Mouse (Mus musculus) limb, embryonic 13.5 days (tissue): Measurements from ENCODE around the gene Slc3a1. TPM values are rescaled to one million over a fixed set of nuclear protein-coding genes. Genes with fewer than 3 reads are reported as not detected.
A peak's percentile ranks its signal among the peaks of the same experiment; 100 is the strongest.

Experiments
- ATAC-seq: fragments of 200-750 bp; cut with Nextera tagmentation; 2 replicates; pipeline ENCODE4 v1.8.0; 2017; ENCODE audit warnings: low read depth, moderate number of reproducible peaks, moderate TSS enrichment; ENCODE audit not compliant: low FRiP score
- H3K27ac ChIP-seq: fragments of 300-500 bp; sonication (generic); 2 replicates; pipeline ENCODE4 v1.5.1; 2015; ENCODE audit warnings: inconsistent platforms, mild to moderate bottlenecking, moderate library complexity
- H3K27me3 ChIP-seq: fragments of 300-500 bp; sonication (generic); 2 replicates; pipeline ENCODE4 v1.6.1; 2015; ENCODE audit warnings: mild to moderate bottlenecking, inconsistent platforms
- H3K36me3 ChIP-seq: fragments of 300-500 bp; sonication (generic); 2 replicates; pipeline ENCODE4 v1.6.1; 2015; ENCODE audit warnings: inconsistent platforms, mild to moderate bottlenecking, moderate library complexity
- H3K4me1 ChIP-seq: fragments of 300-500 bp; sonication (generic); 2 replicates; pipeline ENCODE4 v1.6.1; 2015; ENCODE audit warnings: inconsistent platforms
- H3K4me2 ChIP-seq: fragments of 300-500 bp; sonication (generic); replicated peaks from 2 replicates; pipeline ENCODE4 v1.6.1; 2015; ENCODE audit warnings: inconsistent platforms, mild to moderate bottlenecking, moderate library complexity
- H3K4me3 ChIP-seq: fragments of 300-500 bp; sonication (generic); 2 replicates; pipeline ENCODE4 v1.5.1; 2015; ENCODE audit warnings: moderate library complexity, mild to moderate bottlenecking, inconsistent platforms
- H3K9ac ChIP-seq: fragments of 300-500 bp; sonication (generic); 2 replicates; pipeline ENCODE4 v1.6.1; 2015; ENCODE audit warnings: mild to moderate bottlenecking, inconsistent platforms
- H3K9me3 ChIP-seq: fragments of 300-500 bp; sonication (generic); 2 replicates; pipeline ENCODE4 v1.6.1; 2016; ENCODE audit warnings: inconsistent platforms
- WGBS: fragments of 180-500 bp; shearing (Covaris S2); methylation state at CpG from one replicate; pipeline ENCODE4 v1.1.7; 2015; 5-methylcytosine and 5-hydroxymethylcytosine counted together
- polyA plus RNA-seq: library from polyadenylated mRNA; unstranded; fragments of >200 nt; fragmentation: Nextera tagmentation; extraction: Ambion mirVana; gene quantifications from 2 replicates; pipeline ENCODE4 v1.2.1, GENCODE M21; 2015

Gene Slc3a1
- polyA plus RNA-seq, 1 experiment from 2014 or later, result 0.34 TPM

DNA sequence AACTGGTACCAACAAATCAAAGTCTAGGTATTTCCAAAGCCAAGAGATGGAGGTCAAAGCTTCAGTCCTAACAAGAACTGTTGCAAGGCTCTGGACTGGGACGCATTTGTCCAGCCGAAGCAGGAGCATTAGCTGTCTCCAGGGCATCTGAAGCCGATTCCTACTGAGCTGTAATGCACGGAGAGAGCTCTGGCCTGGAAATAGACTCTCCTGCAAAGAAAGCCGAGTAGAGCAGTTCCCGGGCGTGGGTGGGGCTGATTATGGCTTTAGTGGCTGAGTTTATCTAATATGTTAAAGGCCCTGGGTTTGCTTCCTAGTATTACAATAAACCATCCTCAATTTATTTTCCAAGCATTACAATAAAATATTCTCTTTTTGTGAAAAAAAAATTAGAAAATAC, 45.0 kb downstream of the Slc3a1 start:
- H3K36me3 ChIP-seq, result peaks cover 63% of the 10 kb centered on the region
- H3K4me1 ChIP-seq, result peaks cover 12% of the 10 kb centered on the region; the same call in 1 of the 2 replicates
- H3K9ac ChIP-seq, result no peak overlapping the region
- no peak overlapping the region for H3K4me2 ChIP-seq
- H3K4me3 ChIP-seq, result no peak overlapping the region
- no peaks in the 10 kb centered on the region for H3K9me3 ChIP-seq
- H3K27ac ChIP-seq, result no peak overlapping the region
- 75% methylated on average over 7 of the region's 7 CpGs for WGBS
- ATAC-seq, result no peak
- H3K27me3 ChIP-seq, result no peaks in the 10 kb centered on the region

GRCm38 (mm10) chr17:85074083-85074482, 45.9 kb downstream of the Slc3a1 start:
- peaks cover 12% of the 10 kb centered on the region; the same call in 1 of the 2 replicates for H3K4me1 ChIP-seq
- H3K9ac ChIP-seq, result no peak overlapping the region
- no peak overlapping the region for H3K4me3 ChIP-seq
- peaks cover 62% of the 10 kb centered on the region for H3K36me3 ChIP-seq
- 97% methylated on average over 4 of the region's 4 CpGs for WGBS
- H3K4me2 ChIP-seq, result no peak overlapping the region
- no peak for ATAC-seq
- no peak overlapping the region for H3K27ac ChIP-seq
- H3K9me3 ChIP-seq, result no peaks in the 10 kb centered on the region
- no peaks in the 10 kb centered on the region for H3K27me3 ChIP-seq

DNA sequence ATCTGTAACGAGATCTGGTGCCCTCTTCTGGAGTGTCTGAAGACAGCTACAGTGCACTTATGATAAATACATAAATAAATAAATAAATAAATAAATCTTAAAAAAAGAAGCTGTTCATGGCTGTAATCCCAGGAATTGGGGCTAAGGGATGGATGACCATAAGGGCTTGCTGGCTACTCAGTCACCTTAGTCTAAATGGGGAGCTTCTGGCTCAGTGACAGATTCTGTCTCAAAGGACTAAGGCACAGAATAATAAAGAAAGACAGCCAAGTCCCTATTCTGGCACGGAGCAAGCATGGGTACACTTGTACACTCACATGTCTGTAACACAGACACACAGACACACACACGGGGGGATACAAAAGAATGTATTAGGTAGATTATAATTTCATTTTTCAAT, 51.1 kb downstream of the Slc3a1 start:
- 93% methylated on average over 3 of the region's 3 CpGs for WGBS
- no peak overlapping the region for H3K27ac ChIP-seq
- no peak overlapping the region for H3K4me3 ChIP-seq
- H3K36me3 ChIP-seq, result peaks cover 58% of the 10 kb centered on the region
- no peak overlapping the region for H3K4me2 ChIP-seq
- ATAC-seq, result no peak
- no peaks in the 10 kb centered on the region for H3K27me3 ChIP-seq
- H3K9me3 ChIP-seq, result no peaks in the 10 kb centered on the region
- H3K4me1 ChIP-seq, result no peaks in the 10 kb centered on the region
- no peak overlapping the region for H3K9ac ChIP-seq

- Histone ChIP-seq H3K27me3 (no peaks in the 10 kb centered on the region), H3K4me3 (no peak overlapping the region), H3K36me3 (peaks cover 50% of the 10 kb centered on the region), H3K9me3 (no peaks in the 10 kb centered on the region), H3K27ac (no peak overlapping the region), H3K9ac (no peak overlapping the region), H3K4me2 (no peak overlapping the region), H3K4me1 (no peaks in the 10 kb centered on the region)
- WGBS, result 91% methylated on average over 11 of the region's 11 CpGs
- no peak for ATAC-seq
These were observed 52.6 kb downstream of the Slc3a1 start for GRCm38 (mm10) chr17:85080781-85081180.

DNA sequence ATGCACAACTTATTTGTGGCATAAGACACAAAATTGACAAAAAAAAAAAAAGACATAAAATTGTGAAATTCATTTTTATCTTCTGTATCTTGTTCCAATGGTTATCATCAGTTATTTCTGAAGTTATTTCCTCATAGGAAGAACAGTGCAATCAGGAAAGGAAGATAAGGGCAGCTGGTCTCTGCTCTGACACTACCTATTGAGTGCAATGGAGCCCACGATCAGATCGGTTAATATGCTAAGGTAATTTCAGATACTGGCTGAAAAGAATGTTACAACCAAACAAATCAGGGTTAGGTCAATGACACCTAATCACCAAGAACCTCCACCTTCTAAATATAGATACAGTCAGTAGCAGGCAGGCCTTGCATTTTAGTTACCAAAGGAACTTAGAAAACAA, 57.2 kb downstream of the Slc3a1 start:
- H3K4me1 ChIP-seq, result peaks cover 5% of the 10 kb centered on the region
- H3K4me3 ChIP-seq, result no peak overlapping the region
- no peaks in the 10 kb centered on the region for H3K27me3 ChIP-seq
- WGBS, result 88% methylated on average over 2 of the region's 2 CpGs
- H3K9me3 ChIP-seq, result no peaks in the 10 kb centered on the region
- no peak for ATAC-seq
- peaks cover 15% of the 10 kb centered on the region for H3K36me3 ChIP-seq
- no peak overlapping the region for H3K27ac ChIP-seq
- H3K4me2 ChIP-seq, result no peak overlapping the region
- H3K9ac ChIP-seq, result no peak overlapping the region

- H3K4me2 ChIP-seq, result no peak overlapping the region
- no peak overlapping the region for H3K9ac ChIP-seq
- H3K4me3 ChIP-seq, result no peak overlapping the region
- no peak overlapping the region for H3K27ac ChIP-seq
- no peaks in the 10 kb centered on the region for H3K27me3 ChIP-seq
- ATAC-seq, result no peak
- H3K9me3 ChIP-seq, result no peaks in the 10 kb centered on the region
- whole genome bisulfite sequencing, result 87% methylated on average over 1 of the region's 1 CpGs
- H3K4me1 ChIP-seq, result peaks cover 9% of the 10 kb centered on the region
- H3K36me3 ChIP-seq, result peaks cover 5% of the 10 kb centered on the region; the same call in 1 of the 2 replicates
These were observed 58.3 kb downstream of the Slc3a1 start for GRCm38 (mm10) chr17:85086501-85086900.

DNA sequence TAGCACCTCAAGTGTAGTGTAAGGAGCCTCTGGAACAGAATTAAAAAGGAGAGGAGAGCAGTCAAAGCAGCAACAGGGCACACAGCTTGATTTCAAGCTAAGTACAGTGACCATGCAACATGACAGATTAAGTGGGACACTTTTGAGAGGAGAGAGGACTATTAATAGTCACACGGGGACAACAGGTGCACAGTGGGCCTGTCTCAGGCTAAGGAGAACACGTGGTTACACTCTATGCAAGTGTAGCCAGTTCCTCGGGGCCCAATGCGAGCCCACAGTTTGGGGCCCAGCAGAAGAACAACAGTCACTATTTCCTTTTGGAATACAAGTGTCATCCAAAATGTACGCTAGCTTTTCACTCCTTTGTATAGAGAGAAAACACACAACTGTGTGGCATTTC, 59.4 kb downstream of the Slc3a1 start:
- no peak overlapping the region for H3K4me3 ChIP-seq
- no peak overlapping the region for H3K4me2 ChIP-seq
- no peak overlapping the region for H3K9ac ChIP-seq
- H3K36me3 ChIP-seq, result peaks cover 4% of the 10 kb centered on the region; the same call in 1 of the 2 replicates
- no peaks in the 10 kb centered on the region for H3K27me3 ChIP-seq
- 85% methylated on average over 5 of the region's 5 CpGs for WGBS
- peaks cover 12% of the 10 kb centered on the region for H3K4me1 ChIP-seq
- ATAC-seq, result no peak
- no peak overlapping the region for H3K27ac ChIP-seq
- H3K9me3 ChIP-seq, result no peaks in the 10 kb centered on the region

DNA sequence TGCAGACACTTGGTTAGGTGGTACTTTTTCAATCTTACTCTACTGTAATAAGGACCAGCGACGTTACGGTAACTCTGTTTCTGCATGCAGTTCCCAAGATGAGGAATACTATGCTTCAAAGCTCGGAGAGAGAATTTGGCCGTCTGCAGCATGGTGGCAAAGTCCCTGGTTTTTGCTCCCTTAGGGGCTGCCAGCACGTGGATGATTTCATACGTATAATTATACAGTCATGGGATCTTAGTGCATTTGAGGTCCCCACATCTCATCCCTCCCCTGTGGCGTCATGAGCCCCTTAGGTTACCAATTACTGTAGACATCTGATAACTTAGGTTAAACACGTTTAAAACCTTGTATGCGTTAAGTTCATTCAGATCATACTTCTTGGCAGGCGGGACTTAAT, 60.2 kb downstream of the Slc3a1 start:
- Histone ChIP-seq H3K36me3 (no peaks in the 10 kb centered on the region), H3K4me1 (peaks cover 12% of the 10 kb centered on the region), H3K4me2 (no peak overlapping the region), H3K27me3 (no peaks in the 10 kb centered on the region), H3K9ac (no peak overlapping the region), H3K27ac (no peak overlapping the region), H3K9me3 (no peaks in the 10 kb centered on the region), H3K4me3 (no peak overlapping the region)
- WGBS, result 83% methylated on average over 11 of the region's 11 CpGs
- ATAC-seq, result no peak

DNA sequence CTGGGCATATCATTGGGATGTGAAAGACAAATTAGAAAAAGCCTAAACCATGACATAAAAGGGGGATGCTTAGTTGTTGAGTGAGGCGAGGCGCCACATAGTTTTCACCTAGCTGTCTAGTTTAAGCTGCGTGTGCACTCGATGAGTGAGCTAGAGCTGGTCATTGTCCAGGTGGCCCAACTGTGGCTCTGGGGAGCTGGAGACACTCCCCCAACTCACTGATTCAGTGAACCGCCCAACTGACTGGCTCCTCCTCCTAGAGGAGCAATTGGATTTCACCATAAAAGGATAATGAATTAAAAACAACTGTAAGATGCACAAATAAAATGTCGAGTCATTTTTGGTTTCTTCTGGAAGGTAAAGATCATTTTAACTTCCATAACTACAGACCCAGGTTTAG, 60.8 kb downstream of the Slc3a1 start:
- WGBS, result 53% methylated on average over 6 of the region's 6 CpGs
- Histone ChIP-seq H3K27me3 (no peaks in the 10 kb centered on the region), H3K9ac (no peak overlapping the region)

DNA sequence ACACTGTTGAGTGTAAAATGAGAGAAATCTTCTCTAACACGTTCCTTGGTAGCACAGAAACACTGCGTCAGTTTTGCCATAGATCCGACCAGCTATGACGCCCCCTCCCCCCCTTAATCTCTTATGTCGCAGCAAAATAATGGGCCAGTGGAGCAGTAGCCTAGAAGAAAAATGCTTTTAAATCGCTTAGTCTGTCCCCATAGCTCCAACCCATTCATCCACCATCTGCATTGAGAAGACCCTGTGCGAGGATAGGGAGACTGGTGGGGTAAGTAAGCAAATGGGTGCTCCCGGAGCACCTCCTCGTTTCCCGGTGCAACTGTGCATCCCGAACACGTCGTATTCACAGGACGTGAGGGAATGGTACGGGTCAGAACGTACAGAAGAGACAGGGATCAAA, 61.4 kb downstream of the Slc3a1 start:
- WGBS, result 1% methylated on average over 16 of the region's 16 CpGs
- no peak for ATAC-seq

More for the DNA sequence above, 60.8 kb downstream of the Slc3a1 start:
- no peak overlapping the region for H3K27ac ChIP-seq
- H3K4me1 ChIP-seq, result peaks cover 12% of the 10 kb centered on the region
- peak overlapping the region; percentile 83 for H3K4me2 ChIP-seq
- no peak for ATAC-seq
- no peaks in the 10 kb centered on the region for H3K9me3 ChIP-seq
- peak overlapping the region; percentile 91 for H3K4me3 ChIP-seq
- no peaks in the 10 kb centered on the region for H3K36me3 ChIP-seq

GRCm38 (mm10) chr17:85090120-85091099, 62.2 kb downstream of the Slc3a1 start, which contains the start of the genes Prepl and Camkmt:
Gene Prepl, minus strand, starts transcription at chr17:85090241.
Gene Camkmt, plus strand, starts transcription at chr17:85090552.
- peaks cover 12% of the 10 kb centered on the region for H3K4me1 ChIP-seq
- under 1% methylated on average over 58 of the region's 63 CpGs for WGBS
- peak within 1 kb of the TSS; percentile 78 for H3K9ac ChIP-seq
- H3K27me3 ChIP-seq, result no peaks in the 10 kb centered on the region
- ATAC-seq, result peak; percentile 99
- peak within 1 kb of the TSS; percentile 79 for H3K27ac ChIP-seq
- H3K36me3 ChIP-seq, result no peaks in the 10 kb centered on the region
- H3K9me3 ChIP-seq, result no peaks in the 10 kb centered on the region
- H3K4me3 ChIP-seq, result peak within 1 kb of the TSS; percentile 91
- peak within 1 kb of the TSS; percentile 83 for H3K4me2 ChIP-seq

More for the DNA sequence above, 61.4 kb downstream of the Slc3a1 start:
- Histone ChIP-seq H3K27ac (peak overlapping the region; percentile 79), H3K9ac (peak overlapping the region; percentile 78), H3K27me3 (no peaks in the 10 kb centered on the region), H3K4me1 (peaks cover 12% of the 10 kb centered on the region), H3K9me3 (no peaks in the 10 kb centered on the region), H3K4me2 (peak overlapping the region; percentile 83), H3K36me3 (no peaks in the 10 kb centered on the region), H3K4me3 (peak overlapping the region; percentile 91)

- ATAC-seq, result no peak
- H3K4me1 ChIP-seq, result peaks cover 12% of the 10 kb centered on the region
- H3K9ac ChIP-seq, result no peak overlapping the region
- H3K27me3 ChIP-seq, result no peaks in the 10 kb centered on the region
- H3K27ac ChIP-seq, result no peak overlapping the region
- peak overlapping the region; percentile 83 for H3K4me2 ChIP-seq
- WGBS, result 90% methylated on average over 6 of the region's 6 CpGs
- no peaks in the 10 kb centered on the region for H3K9me3 ChIP-seq
- no peak overlapping the region for H3K4me3 ChIP-seq
- no peaks in the 10 kb centered on the region for H3K36me3 ChIP-seq
These were observed 63.6 kb downstream of the Slc3a1 start for GRCm38 (mm10) chr17:85091762-85092161.
